Mouse (Mus musculus) cortical plate, adult 2 months (tissue): ENCODE results near the gene Tfb2m. TPM values are rescaled to one million over a fixed set of nuclear protein-coding genes. Genes with fewer than 3 reads are reported as not detected.

ENCODE experiments used
- H3K27ac ChIP-seq: fragments of 200-500 bp; 2 replicates; pipeline ENCODE4 v1.5.1; 2012; ENCODE audit warnings: low read length, control low read depth, inconsistent platforms; ENCODE audit not compliant: insufficient read depth
- H3K4me1 ChIP-seq: fragments of 200-500 bp; 2 replicates; pipeline ENCODE4 v1.6.1; 2011; ENCODE audit warnings: low read length; ENCODE audit not compliant: control insufficient read depth, insufficient read depth
- H3K4me3 ChIP-seq: fragments of 200-500 bp; 2 replicates; pipeline ENCODE4 v1.5.1; 2011; ENCODE audit warnings: mild to moderate bottlenecking, low read length, control low read depth; ENCODE audit not compliant: insufficient read depth
- CTCF ChIP-seq: fragments of 200-500 bp; IDR thresholded peaks from 2 replicates; pipeline ENCODE4 v1.5.1; 2011; ENCODE audit warnings: mild to moderate bottlenecking, control low read depth, low read length; ENCODE audit not compliant: insufficient read depth; ENCODE audit errors: extremely low read depth
- POLR2A ChIP-seq: fragments of 200-500 bp; IDR thresholded peaks from 2 replicates; pipeline ENCODE4 v1.6.1; 2011; ENCODE audit warnings: mild to moderate bottlenecking, low read length, control low read depth; ENCODE audit not compliant: insufficient read depth; ENCODE audit errors: extremely low read depth
- polyA plus RNA-seq: library from polyadenylated mRNA; depleted of rRNA; stranded (reverse); fragments of >200 nt; gene quantifications from 2 replicates; pipeline ENCODE4 v1.2.3, GENCODE M21; 2012

Gene Tfb2m
- polyA plus RNA-seq, 1 experiment: 20.6 TPM

- Histone ChIP-seq H3K27ac (no peak overlapping the region), H3K4me1 (peaks cover 5% of the 10 kb centered on the region; the same call in 1 of the 2 replicates), H3K4me3 (peak overlapping the region; percentile 62)
- TF ChIP-seq POLR2A (no peak), CTCF (no peak)
These were observed 1.1 kb upstream of the Tfb2m start for GRCm38 (mm10) chr1:179547176-179547575.

- Histone ChIP-seq H3K4me3 (peak overlapping the region; percentile 62), H3K4me1 (peaks cover 5% of the 10 kb centered on the region; the same call in 1 of the 2 replicates), H3K27ac (peak overlapping the region; percentile 55)
- no peak for TF ChIP-seq POLR2A
- TF ChIP-seq CTCF: no peak
These were observed 467 bp upstream of the Tfb2m start for GRCm38 (mm10) chr1:179546551-179546917.

- Histone ChIP-seq H3K4me3 (no peak overlapping the region), H3K27ac (no peak overlapping the region), H3K4me1 (peaks cover 3% of the 10 kb centered on the region; the same call in 1 of the 2 replicates)
- TF ChIP-seq POLR2A (no peak), CTCF (peak; percentile 36; the same call in 1 of the 2 replicates)
These were observed 4.6 kb downstream of the Tfb2m start for GRCm38 (mm10) chr1:179541502-179541901.

- TF ChIP-seq CTCF: no peak
These were observed 6.2 kb downstream of the Tfb2m start for GRCm38 (mm10) chr1:179539887-179540286.

GRCm38 (mm10) chr1:179539054-179539453, 7.0 kb downstream of the Tfb2m start:
- TF ChIP-seq POLR2A: no peak
- TF ChIP-seq CTCF: no peak
- H3K4me1 ChIP-seq: no peaks in the 10 kb centered on the region
- no peak overlapping the region for H3K4me3 ChIP-seq
- H3K27ac ChIP-seq: no peak overlapping the region

More at GRCm38 (mm10) chr1:179539887-179540286, 6.2 kb downstream of the Tfb2m start:
- Histone ChIP-seq H3K4me3 (no peak overlapping the region), H3K27ac (no peak overlapping the region), H3K4me1 (no peaks in the 10 kb centered on the region)

- TF ChIP-seq CTCF (no peak), POLR2A (no peak)
- Histone ChIP-seq H3K27ac (no peak overlapping the region), H3K4me1 (peaks cover 3% of the 10 kb centered on the region; the same call in 1 of the 2 replicates)
These were observed 26.2 kb downstream of the Tfb2m start for GRCm38 (mm10) chr1:179519901-179520300.

GRCm38 (mm10) chr1:179517713-179518465, 28.2 kb downstream of the Tfb2m start, which contains the start of gene Smyd3:
TSS of gene Smyd3 (minus strand) at chr1:179518041.
- Histone ChIP-seq H3K27ac (no peak within 1 kb of the TSS), H3K4me1 (peaks cover 3% of the 10 kb centered on the region; the same call in 1 of the 2 replicates), H3K4me3 (peak within 1 kb of the TSS; percentile 55)
- peak; percentile 91 for TF ChIP-seq POLR2A
- TF ChIP-seq CTCF: peak; percentile 46

More at GRCm38 (mm10) chr1:179519901-179520300, 26.2 kb downstream of the Tfb2m start:
- no peak overlapping the region for H3K4me3 ChIP-seq

- TF ChIP-seq POLR2A: no peak
- no peak for TF ChIP-seq CTCF
- H3K4me3 ChIP-seq: peak overlapping the region; percentile 55
- peaks cover 6% of the 10 kb centered on the region for H3K4me1 ChIP-seq
- H3K27ac ChIP-seq: no peak overlapping the region
These were observed 28.9 kb downstream of the Tfb2m start for GRCm38 (mm10) chr1:179516941-179517712.

- Histone ChIP-seq H3K27ac (no peak overlapping the region), H3K4me3 (no peak overlapping the region), H3K4me1 (peaks cover 9% of the 10 kb centered on the region)
- TF ChIP-seq CTCF (no peak), POLR2A (no peak)
These were observed 34.2 kb downstream of the Tfb2m start for GRCm38 (mm10) chr1:179511895-179512294.
